Mouse (Mus musculus): Measurements from ENCODE around the gene Dclre1a.

Gene Dclre1a

DNA sequence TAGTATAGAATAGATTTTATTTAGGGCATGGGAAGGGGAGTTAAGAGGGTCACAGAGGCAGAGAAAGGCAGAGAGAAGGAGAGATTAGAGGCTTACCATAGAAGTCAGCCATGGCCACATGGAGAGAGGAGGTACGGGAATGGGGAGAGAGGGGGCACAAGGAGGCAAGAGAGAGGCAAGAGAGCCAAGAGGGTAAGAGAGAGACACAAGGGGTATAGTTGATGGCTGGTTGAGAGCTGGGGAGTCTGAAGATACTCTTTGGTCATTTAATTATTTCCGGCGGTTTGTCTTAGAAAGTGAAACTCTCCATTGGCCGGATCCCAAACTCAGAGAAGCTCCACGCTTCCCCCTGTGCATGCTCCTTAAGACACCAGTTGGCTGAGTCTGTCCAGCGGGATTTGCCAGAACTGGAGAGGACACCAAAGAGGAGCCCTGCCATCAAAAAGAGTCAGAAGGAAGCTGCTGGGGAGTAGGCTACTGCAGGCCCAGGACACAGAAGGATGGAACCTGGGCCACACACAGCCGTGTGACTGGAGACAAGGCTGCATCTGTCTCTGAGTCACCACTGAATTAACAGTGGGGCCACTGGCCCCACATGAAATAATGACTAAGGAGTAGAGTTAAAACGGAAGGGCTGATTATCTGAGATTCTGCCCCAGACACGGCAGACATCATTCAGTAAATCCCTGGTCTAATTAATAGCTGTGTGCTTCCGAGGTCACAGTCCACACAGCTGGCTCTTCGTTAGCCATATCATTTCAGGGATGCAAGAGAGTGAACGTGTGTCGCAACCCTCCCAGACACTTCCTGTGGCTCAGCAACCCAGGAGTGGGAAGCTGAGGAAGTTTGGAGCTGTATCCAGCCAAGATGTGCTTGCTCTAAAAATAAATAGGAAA lies 62.4 kb downstream of the Dclre1a start:
- DNase-seq (ENCODE audit: inconsistent age in 2 of 2, low spot score in 1 of 2): peak; percentile 13 to 43

GRCm38 (mm10) chr19:56484630-56485375 lies 63.2 kb downstream of the Dclre1a start:
- no peak for DNase-seq (ENCODE audit: inconsistent age in 2 of 2, low spot score in 1 of 2)
